Mouse (Mus musculus) CH12.LX (cell line): ENCODE data around the gene Gtf3c5. TPM values are rescaled to one million over a fixed set of nuclear protein-coding genes. Genes with fewer than 3 reads are reported as not detected.

Experiments used
- DNase-seq: peaks from one replicate; pipeline ENCODE4 v3.0.0-alpha.2; 2013; ENCODE audit errors: extremely low read depth
- H3K27ac ChIP-seq: 2 replicates; pipeline ENCODE4 v1.5.1; 2012; ENCODE audit warnings: low read depth, mild to moderate bottlenecking, control low read depth, moderate library complexity; ENCODE audit not compliant: insufficient read depth
- H3K27me3 ChIP-seq: replicated peaks from 2 replicates; pipeline ENCODE3; 2012; ENCODE audit warnings: inconsistent platforms
- H3K36me3 ChIP-seq, 2 experiments: replicated peaks in 1 of 2; 2 replicates each; pipeline versions ENCODE3 to v1.6.1; 2012; ENCODE audit warnings: inconsistent platforms in 1 of 2, low read length in 1 of 2, mild to moderate bottlenecking in 1 of 2, mixed read lengths in 1 of 2, moderate library complexity in 1 of 2; ENCODE audit not compliant: control insufficient read depth in 1 of 2, insufficient read depth in 1 of 2
- H3K4me1 ChIP-seq, 2 experiments: 2 replicates each; pipeline ENCODE4 v1.6.1; 2012; ENCODE audit warnings: inconsistent platforms in 1 of 2, moderate library complexity in 1 of 2; ENCODE audit not compliant: insufficient read depth in 2 of 2, control insufficient read depth in 1 of 2
- H3K4me2 ChIP-seq: 2 replicates; pipeline ENCODE4 v1.6.1; 2012; ENCODE audit warnings: low read depth, mild to moderate bottlenecking, control low read depth; ENCODE audit not compliant: poor library complexity, insufficient read depth, severe bottlenecking
- H3K4me3 ChIP-seq, 3 experiments: fragments of 150-350 bp in 1 of 3; sonication (generic) in 1 of 3; replicated peaks in 1 of 3; 2 replicates each; pipeline versions ENCODE3 to v1.5.1; 2011 to 2012; ENCODE audit warnings: low read depth in 2 of 3, low read length in 2 of 3, mild to moderate bottlenecking in 2 of 3, moderate library complexity in 2 of 3, control low read depth in 1 of 3, improper control_type of control experiment in 1 of 3, inconsistent platforms in 1 of 3, mixed read lengths in 1 of 3; ENCODE audit not compliant: poor library complexity in 1 of 3
- H3K79me2 ChIP-seq: replicated peaks from 2 replicates; pipeline ENCODE4 v1.6.1; 2012; ENCODE audit warnings: mild to moderate bottlenecking, moderate library complexity; ENCODE audit not compliant: control insufficient read depth, poor library complexity, insufficient read depth, severe bottlenecking; ENCODE audit errors: extremely low read depth
- H3K9ac ChIP-seq: 2 replicates; pipeline ENCODE4 v1.6.1; 2012; ENCODE audit warnings: low read depth, mild to moderate bottlenecking, control low read depth, moderate library complexity; ENCODE audit not compliant: insufficient read depth
- H3K9me3 ChIP-seq: replicated peaks from 2 replicates; pipeline ENCODE3; 2012; ENCODE audit warnings: low read length, inconsistent platforms, mixed read lengths
- BHLHE40 ChIP-seq: IDR thresholded peaks from 2 replicates; pipeline ENCODE4 v1.6.1; 2011; ENCODE audit warnings: mild to moderate bottlenecking, low read depth, low read length, improper control_type of control experiment
- CHD1 ChIP-seq: IDR thresholded peaks from 2 replicates; pipeline ENCODE4 v1.6.1; 2012; ENCODE audit warnings: low read depth, low read length, improper control_type of control experiment, inconsistent platforms
- CHD2 ChIP-seq: IDR thresholded peaks from 2 replicates; pipeline ENCODE4 v1.6.1; 2011; ENCODE audit warnings: low read length, improper control_type of control experiment
- ELF1 ChIP-seq: IDR thresholded peaks from 2 replicates; pipeline ENCODE4 v1.6.1; 2014; ENCODE audit warnings: low read depth, mild to moderate bottlenecking, inconsistent platforms, low read length, improper control_type of control experiment
- EP300 ChIP-seq: IDR thresholded peaks from 2 replicates; pipeline ENCODE4 v1.6.1; 2011; ENCODE audit warnings: low read length, improper control_type of control experiment
- ETS1 ChIP-seq: conservative IDR thresholded peaks from 2 replicates; pipeline ENCODE4 v1.6.1; 2012; ENCODE audit warnings: low read depth, mild to moderate bottlenecking, inconsistent platforms, low read length, improper control_type of control experiment, moderate library complexity
- GABPA ChIP-seq: IDR thresholded peaks from 2 replicates; pipeline ENCODE4 v1.6.1; 2012; ENCODE audit warnings: low read depth, low read length, improper control_type of control experiment, inconsistent platforms; ENCODE audit not compliant: insufficient replicate concordance
- IRF4 ChIP-seq: IDR thresholded peaks from 2 replicates; pipeline ENCODE4 v1.6.1; 2014; ENCODE audit warnings: low read depth, mild to moderate bottlenecking, inconsistent platforms, low read length, improper control_type of control experiment
- JUN ChIP-seq: IDR thresholded peaks from 2 replicates; pipeline ENCODE4 v1.6.1; 2011; ENCODE audit warnings: low read depth, mild to moderate bottlenecking, low read length, improper control_type of control experiment, moderate library complexity; ENCODE audit not compliant: insufficient read depth
- KAT2A ChIP-seq: IDR thresholded peaks from 2 replicates; pipeline ENCODE4 v1.6.1; 2012; ENCODE audit warnings: low read length, improper control_type of control experiment, inconsistent platforms; ENCODE audit not compliant: insufficient replicate concordance
- MAX ChIP-seq: IDR thresholded peaks from 2 replicates; pipeline ENCODE4 v1.6.1; 2011; ENCODE audit warnings: low read length, improper control_type of control experiment
- MAZ ChIP-seq: IDR thresholded peaks from 2 replicates; pipeline ENCODE4 v1.6.1; 2012; ENCODE audit warnings: low read depth, mild to moderate bottlenecking, inconsistent platforms, low read length, improper control_type of control experiment, moderate library complexity
- MEF2A ChIP-seq: IDR thresholded peaks from 2 replicates; pipeline ENCODE4 v1.6.1; 2014; ENCODE audit warnings: low read depth, mild to moderate bottlenecking, inconsistent platforms, low read length, improper control_type of control experiment, borderline replicate concordance
- MXI1 ChIP-seq: IDR thresholded peaks from 2 replicates; pipeline ENCODE4 v1.6.1; 2011; ENCODE audit warnings: mild to moderate bottlenecking, low read depth, low read length, improper control_type of control experiment
- MYC ChIP-seq: IDR thresholded peaks from 2 replicates; pipeline ENCODE4 v1.6.1; 2011; ENCODE audit warnings: low read depth, mild to moderate bottlenecking, improper control_type of control experiment, low read length
- NELFE ChIP-seq: IDR thresholded peaks from 2 replicates; pipeline ENCODE4 v1.6.1; 2011; ENCODE audit warnings: low read depth, low read length, improper control_type of control experiment
- NRF1 ChIP-seq: IDR thresholded peaks from 2 replicates; pipeline ENCODE4 v1.6.1; 2014; ENCODE audit warnings: low read depth, mild to moderate bottlenecking, inconsistent platforms, low read length, improper control_type of control experiment, moderate library complexity
- PAX5 ChIP-seq: IDR thresholded peaks from 2 replicates; pipeline ENCODE4 v1.6.1; 2012; ENCODE audit warnings: low read length, inconsistent platforms, mixed read lengths
- POLR2AphosphoS2 ChIP-seq: IDR thresholded peaks from 2 replicates; pipeline ENCODE4 v1.6.1; 2011; ENCODE audit warnings: low read depth, low read length, improper control_type of control experiment
- RAD21 ChIP-seq: IDR thresholded peaks from 2 replicates; pipeline ENCODE4 v1.6.1; 2011; ENCODE audit warnings: low read depth, mild to moderate bottlenecking, low read length, improper control_type of control experiment, moderate library complexity
- RCOR1 ChIP-seq: conservative IDR thresholded peaks from 2 replicates; pipeline ENCODE4 v1.6.1; 2012; ENCODE audit warnings: low read depth, mild to moderate bottlenecking, inconsistent platforms, low read length, improper control_type of control experiment
- SIN3A ChIP-seq: IDR thresholded peaks from 2 replicates; pipeline ENCODE4 v1.6.1; 2012; ENCODE audit warnings: low read length, improper control_type of control experiment, inconsistent platforms
- SMC3 ChIP-seq: IDR thresholded peaks from 2 replicates; pipeline ENCODE4 v1.6.1; 2011; ENCODE audit warnings: low read depth, low read length, improper control_type of control experiment
- TCF12 ChIP-seq: IDR thresholded peaks from 2 replicates; pipeline ENCODE4 v1.6.1; 2014; ENCODE audit warnings: low read depth, mild to moderate bottlenecking, inconsistent platforms, low read length, improper control_type of control experiment
- UBTF ChIP-seq: IDR thresholded peaks from 2 replicates; pipeline ENCODE4 v1.6.1; 2012; ENCODE audit warnings: low read depth, mild to moderate bottlenecking, inconsistent platforms, low read length, improper control_type of control experiment, moderate library complexity
- USF1 ChIP-seq: IDR thresholded peaks from 2 replicates; pipeline ENCODE4 v1.6.1; 2014; ENCODE audit warnings: low read depth, mild to moderate bottlenecking, inconsistent platforms, low read length, improper control_type of control experiment
- USF2 ChIP-seq: conservative IDR thresholded peaks from 2 replicates; pipeline ENCODE4 v1.6.1; 2011; ENCODE audit warnings: low read depth, low read length, improper control_type of control experiment
- ZC3H11A ChIP-seq: IDR thresholded peaks from 2 replicates; pipeline ENCODE4 v1.6.1; 2012; ENCODE audit warnings: low read depth, mild to moderate bottlenecking, inconsistent platforms, low read length, improper control_type of control experiment
- ZKSCAN1 ChIP-seq: IDR thresholded peaks from 2 replicates; pipeline ENCODE4 v1.6.1; 2012; ENCODE audit warnings: low read depth, inconsistent platforms, low read length, improper control_type of control experiment, borderline replicate concordance
- ZMIZ1 ChIP-seq: IDR thresholded peaks from 2 replicates; pipeline ENCODE4 v1.6.1; 2012; ENCODE audit warnings: low read depth, mild to moderate bottlenecking, inconsistent platforms, low read length, improper control_type of control experiment
- ZNF384 ChIP-seq: IDR thresholded peaks from 2 replicates; pipeline ENCODE4 v1.6.1; 2012; ENCODE audit warnings: low read depth, low read length, improper control_type of control experiment, inconsistent platforms
- dilution Hi-C: fragments of 300-500 bp; cut with MboI; formaldehyde crosslinking; loops from 2 replicates; pipeline ENCODE4 v1.14.3; 2020; ENCODE audit warnings: low sequenced_read_pairs; ENCODE audit not compliant: extremely low pct_unique_long_range_greater_than_20kb, extremely low pct_ligation_motif_present
- in situ Hi-C: fragments of 300-500 bp; cut with MboI; formaldehyde crosslinking; loops from 3 replicates; pipeline ENCODE4 v1.14.3; 2019; ENCODE audit warnings: low sequenced_read_pairs, low pct_ligation_motif_present, low pct_unique_long_range_greater_than_20kb, mixed read lengths
- polyA plus RNA-seq: library from polyadenylated mRNA; unstranded; fragments of >175 nt; gene quantifications from 2 replicates; pipeline ENCODE4 v1.2.1, GENCODE M21; 2012; ENCODE audit warnings: low read depth; ENCODE audit not compliant: insufficient read length
- total RNA-seq, 2 experiments: library from RNA; depleted of rRNA; stranded (reverse); fragments of 300-350 nt in 1 of 2; fragments of >200 nt in 1 of 2; gene quantifications; 2 replicates each; pipeline ENCODE4 v1.2.3; 2012 to 2014

Gtf3c5 gene
- total and polyA plus RNA-seq, 3 experiments: 8.6 to 27.4 (median 12.5) TPM

GRCm38 (mm10) chr2:28539949-28540348, 43.6 kb downstream of the Gtf3c5 start:
- Histone ChIP-seq H3K4me3 (no peak overlapping the region), H3K4me2 (0 out of 2 replicates have a peak overlapping the region, but pooled peaks have one; percentile 10), H3K36me3 (peaks cover 25 to 35% of the 10 kb centered on the region in 2 experiments), H3K9me3 (no peaks in the 10 kb centered on the region), H3K4me1 (peaks cover 46 to 80% of the 10 kb centered on the region in 2 experiments), H3K9ac (no peak overlapping the region), H3K79me2 (no peaks in the 10 kb centered on the region), H3K27me3 (no peaks in the 10 kb centered on the region), H3K27ac (peak overlapping the region; percentile 36)
- dilution Hi-C loops: no loop called here
- peak; percentile 39 for DNase-seq
- in situ Hi-C loops: no loop called here
- TF ChIP-seq KAT2A (no peak), POLR2AphosphoS2 (no peak), USF1 (peak; percentile 56), SIN3A (no peak), ZKSCAN1 (no peak), IRF4 (peak; percentile 33; the same call in 1 of the 2 replicates), EP300 (peak; percentile 63), BHLHE40 (peak; percentile 88), CHD1 (no peak), ELF1 (peak; percentile 48), MAX (0 out of 2 replicates have a peak, but pooled peaks have one; percentile 20), MXI1 (no peak), ETS1 (peak; percentile 65), CHD2 (no peak), RCOR1 (0 out of 2 replicates have a peak, but pooled peaks have one; percentile 3), USF2 (peak; percentile 52; the same call in 1 of the 2 replicates), TCF12 (peak; percentile 90), MEF2A (no peak; the same call in 1 of the 2 replicates), UBTF (no peak)

DNA sequence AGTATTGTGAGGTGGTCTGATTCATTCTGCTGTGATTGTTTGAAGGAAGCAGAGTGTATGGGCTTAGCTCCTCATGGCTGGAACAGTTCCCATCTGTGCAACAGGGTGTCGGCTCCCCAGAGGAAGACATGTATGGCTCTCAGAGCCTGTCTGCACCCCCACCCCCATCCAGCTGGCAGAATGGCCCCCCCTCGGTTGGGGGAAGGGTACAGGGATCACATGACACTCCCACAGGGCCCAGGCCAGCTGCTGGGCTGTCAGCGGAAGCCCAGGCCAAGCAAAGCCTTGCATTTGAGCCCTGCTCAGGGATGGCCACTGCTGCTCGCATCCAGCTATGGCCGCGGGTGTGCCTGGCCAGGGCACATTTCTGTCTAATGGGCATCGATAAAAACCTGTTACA, 44.3 kb downstream of the Gtf3c5 start:
- peak; percentile 38 for DNase-seq
- dilution Hi-C loops: no loop called here
- H3K4me3 ChIP-seq: no peak overlapping the region
- no peak for TF ChIP-seq JUN
- TF ChIP-seq MEF2A: no peak
- no peak for TF ChIP-seq USF2
- TF ChIP-seq ZMIZ1: no peak
- 0 out of 2 replicates have a peak, but pooled peaks have one; percentile 5 for TF ChIP-seq BHLHE40
- no peak for TF ChIP-seq MYC
- peak; percentile 46; the same call in 1 of the 2 replicates for TF ChIP-seq EP300
- TF ChIP-seq MAZ: peak; percentile 76
- TF ChIP-seq NRF1: no peak
- TF ChIP-seq SMC3: no peak
- peak; percentile 76; the same call in 1 of the 2 replicates for TF ChIP-seq CHD2
- TF ChIP-seq RAD21: no peak
- no peak for TF ChIP-seq ZC3H11A
- TF ChIP-seq USF1: peak; percentile 64
- no peak for TF ChIP-seq NELFE
- TF ChIP-seq RCOR1: no peak
- TF ChIP-seq ZNF384: no peak
- TF ChIP-seq MAX: no peak
- no peak for TF ChIP-seq GABPA
- TF ChIP-seq MXI1: no peak
- no peak for TF ChIP-seq PAX5
- TF ChIP-seq TCF12: peak; percentile 84; the same call in 1 of the 2 replicates

More for the DNA sequence above, 44.3 kb downstream of the Gtf3c5 start:
- H3K9ac ChIP-seq: no peak overlapping the region
- in situ Hi-C loops: no loop called here
- H3K36me3 ChIP-seq: peaks cover 20 to 28% of the 10 kb centered on the region in 2 experiments
- H3K27ac ChIP-seq: peak overlapping the region; percentile 27; the same call in 1 of the 2 replicates
- H3K9me3 ChIP-seq: no peaks in the 10 kb centered on the region
- H3K4me2 ChIP-seq: peak overlapping the region; percentile 10; the same call in 1 of the 2 replicates
- H3K4me1 ChIP-seq: peaks cover 54 to 87% of the 10 kb centered on the region in 2 experiments
- no peaks in the 10 kb centered on the region for H3K79me2 ChIP-seq
- H3K27me3 ChIP-seq: peaks cover 1% of the 10 kb centered on the region
